Mouse (Mus musculus): ENCODE measurements at regions not wholly inside any gene's neighbourhood (a gene's known extent, or its start where the extent isn't known, plus 50 kb on each side); places are given as distances from the start of the nearest gene placed in this dataset.

- TF ChIP-seq POLR2A (IDR thresholded peaks at IDR 0.05; ENCODE audit: low read depth, low read length) = no peak
- no peak for TF ChIP-seq CTCF (IDR thresholded peaks at IDR 0.05; ENCODE audit: extremely low read depth, insufficient read depth, insufficient read length, insufficient replicate concordance)
These were observed 785.3 kb downstream of the Cypt12 start for GRCm38 (mm10) chr3:18733540-18733939.

All from spleen, adult 2 months (tissue).